Mouse (Mus musculus): ENCODE measurements at regions not wholly inside any gene's neighbourhood (a gene's known extent, or its start where the extent isn't known, plus 50 kb on each side); places are given as distances from the start of the nearest gene placed in this dataset.

GRCm38 (mm10) chr10:110534387-110534786 lies 78.4 kb upstream of the Nav3 start:
- Histone ChIP-seq H3K4me3 (no peak overlapping the region), H3K36me3 (no peaks in the 10 kb centered on the region), H3K27ac (no peak overlapping the region), H3K4me1 (peaks cover 7% of the 10 kb centered on the region; the same call in 1 of the 2 replicates), H3K9me3 (replicated peaks) (no peaks in the 10 kb centered on the region), H3K27me3 (ENCODE audit: low read depth, poor library complexity, severe bottlenecking) (no peaks in the 10 kb centered on the region)
- DNase-seq (ENCODE audit: low spot score): no peak
- WGBS: 21% methylated on average over 5 of the region's 5 CpGs

- Histone ChIP-seq H3K4me3 (no peak overlapping the region), H3K27me3 (ENCODE audit: low read depth, poor library complexity, severe bottlenecking) (no peaks in the 10 kb centered on the region), H3K4me1 (no peaks in the 10 kb centered on the region), H3K9me3 (replicated peaks) (no peaks in the 10 kb centered on the region), H3K36me3 (no peaks in the 10 kb centered on the region), H3K27ac (no peak overlapping the region)
- DNase-seq (ENCODE audit: low spot score): no peak
- 77% methylated on average over 6 of the region's 6 CpGs for WGBS
Measured at GRCm38 (mm10) chr10:110542712-110543111, 86.7 kb upstream of the Nav3 start.

GRCm38 (mm10) chr10:110548391-110548790 lies 92.4 kb upstream of the Nav3 start:
- Histone ChIP-seq H3K9me3 (replicated peaks) (no peaks in the 10 kb centered on the region), H3K4me1 (no peaks in the 10 kb centered on the region), H3K27me3 (ENCODE audit: low read depth, poor library complexity, severe bottlenecking) (no peaks in the 10 kb centered on the region), H3K4me3 (no peak overlapping the region), H3K36me3 (no peaks in the 10 kb centered on the region), H3K27ac (no peak overlapping the region)
- no peak for DNase-seq (ENCODE audit: low spot score)
- 94% methylated on average over 2 of the region's 2 CpGs for WGBS

GRCm38 (mm10) chr10:110553954-110554353 lies 98.0 kb upstream of the Nav3 start:
- H3K36me3 ChIP-seq: no peaks in the 10 kb centered on the region
- no peaks in the 10 kb centered on the region for H3K27me3 ChIP-seq (ENCODE audit: low read depth, poor library complexity, severe bottlenecking)
- H3K9me3 ChIP-seq (replicated peaks): no peaks in the 10 kb centered on the region
- H3K4me1 ChIP-seq: no peaks in the 10 kb centered on the region
- H3K4me3 ChIP-seq: no peak overlapping the region
- H3K27ac ChIP-seq: no peak overlapping the region
- 80% methylated on average over 6 of the region's 6 CpGs for WGBS
- no peak for DNase-seq (ENCODE audit: low spot score)

- no peak for DNase-seq (ENCODE audit: low spot score)
- no peaks in the 10 kb centered on the region for H3K9me3 ChIP-seq (replicated peaks)
- no peak overlapping the region for H3K27ac ChIP-seq
- H3K4me1 ChIP-seq: no peaks in the 10 kb centered on the region
- 95% methylated on average over 1 of the region's 1 CpGs for WGBS
- H3K27me3 ChIP-seq (ENCODE audit: low read depth, poor library complexity, severe bottlenecking): no peaks in the 10 kb centered on the region
- no peak overlapping the region for H3K4me3 ChIP-seq
- H3K36me3 ChIP-seq: no peaks in the 10 kb centered on the region
Measured at GRCm38 (mm10) chr10:110556326-110556883, 100.4 kb upstream of the Nav3 start.

GRCm38 (mm10) chr10:110563057-110563456 lies 107.1 kb upstream of the Nav3 start:
- 92% methylated on average over 5 of the region's 5 CpGs for WGBS
- Histone ChIP-seq H3K36me3 (no peaks in the 10 kb centered on the region), H3K27me3 (ENCODE audit: low read depth, poor library complexity, severe bottlenecking) (no peaks in the 10 kb centered on the region), H3K9me3 (replicated peaks) (no peaks in the 10 kb centered on the region), H3K4me1 (no peaks in the 10 kb centered on the region), H3K4me3 (no peak overlapping the region), H3K27ac (no peak overlapping the region)
- DNase-seq (ENCODE audit: low spot score): no peak

- DNase-seq (ENCODE audit: low spot score): no peak
- H3K4me3 ChIP-seq: no peak overlapping the region
- H3K9me3 ChIP-seq (replicated peaks): no peaks in the 10 kb centered on the region
- H3K27me3 ChIP-seq (ENCODE audit: low read depth, poor library complexity, severe bottlenecking): no peaks in the 10 kb centered on the region
- H3K27ac ChIP-seq: no peak overlapping the region
- H3K36me3 ChIP-seq: no peaks in the 10 kb centered on the region
- 71% methylated on average over 1 of the region's 1 CpGs for WGBS
- no peaks in the 10 kb centered on the region for H3K4me1 ChIP-seq
Measured at GRCm38 (mm10) chr10:110563571-110563970, 107.6 kb upstream of the Nav3 start.

GRCm38 (mm10) chr10:110566260-110567050 lies 110.5 kb upstream of the Nav3 start:
- Histone ChIP-seq H3K27me3 (ENCODE audit: low read depth, poor library complexity, severe bottlenecking) (no peaks in the 10 kb centered on the region), H3K36me3 (no peaks in the 10 kb centered on the region), H3K27ac (no peak overlapping the region), H3K4me3 (no peak overlapping the region), H3K4me1 (no peaks in the 10 kb centered on the region), H3K9me3 (replicated peaks) (no peaks in the 10 kb centered on the region)
- no peak for DNase-seq (ENCODE audit: low spot score)
- 91% methylated on average over 12 of the region's 12 CpGs for WGBS

GRCm38 (mm10) chr10:110570465-110570864 lies 114.5 kb upstream of the Nav3 start:
- H3K27me3 ChIP-seq (ENCODE audit: low read depth, poor library complexity, severe bottlenecking): no peaks in the 10 kb centered on the region
- no peak for DNase-seq (ENCODE audit: low spot score)
- 91% methylated on average over 5 of the region's 5 CpGs for WGBS
- H3K27ac ChIP-seq: no peak overlapping the region
- H3K9me3 ChIP-seq (replicated peaks): no peaks in the 10 kb centered on the region
- H3K4me3 ChIP-seq: no peak overlapping the region
- H3K36me3 ChIP-seq: no peaks in the 10 kb centered on the region
- no peaks in the 10 kb centered on the region for H3K4me1 ChIP-seq

GRCm38 (mm10) chr10:110571179-110571578 lies 115.2 kb upstream of the Nav3 start:
- Histone ChIP-seq H3K27ac (no peak overlapping the region), H3K9me3 (replicated peaks) (no peaks in the 10 kb centered on the region), H3K27me3 (ENCODE audit: low read depth, poor library complexity, severe bottlenecking) (no peaks in the 10 kb centered on the region), H3K36me3 (no peaks in the 10 kb centered on the region), H3K4me1 (no peaks in the 10 kb centered on the region), H3K4me3 (no peak overlapping the region)
- WGBS: 80% methylated on average over 4 of the region's 4 CpGs
- no peak for DNase-seq (ENCODE audit: low spot score)

- WGBS: 82% methylated on average over 7 of the region's 7 CpGs
- Histone ChIP-seq H3K4me1 (no peaks in the 10 kb centered on the region), H3K27ac (no peak overlapping the region), H3K27me3 (ENCODE audit: low read depth, poor library complexity, severe bottlenecking) (no peaks in the 10 kb centered on the region), H3K36me3 (no peaks in the 10 kb centered on the region), H3K4me3 (no peak overlapping the region), H3K9me3 (replicated peaks) (no peaks in the 10 kb centered on the region)
- DNase-seq (ENCODE audit: low spot score): no peak
Measured at GRCm38 (mm10) chr10:110573530-110573929, 117.5 kb upstream of the Nav3 start.

GRCm38 (mm10) chr10:110586029-110586428 lies 130.0 kb upstream of the Nav3 start:
- Histone ChIP-seq H3K36me3 (no peaks in the 10 kb centered on the region), H3K27ac (no peak overlapping the region), H3K27me3 (ENCODE audit: low read depth, poor library complexity, severe bottlenecking) (no peaks in the 10 kb centered on the region), H3K4me3 (no peak overlapping the region), H3K9me3 (replicated peaks) (no peaks in the 10 kb centered on the region), H3K4me1 (0 out of 2 replicates have a peak, but pooled peaks cover 3% of the 10 kb centered on the region)
- DNase-seq (ENCODE audit: low spot score): peak; percentile 40
- 28% methylated on average over 8 of the region's 8 CpGs for WGBS

- H3K27me3 ChIP-seq (ENCODE audit: low read depth, poor library complexity, severe bottlenecking): no peaks in the 10 kb centered on the region
- H3K27ac ChIP-seq: no peak overlapping the region
- H3K4me1 ChIP-seq: 0 out of 2 replicates have a peak, but pooled peaks cover 3% of the 10 kb centered on the region
- DNase-seq (ENCODE audit: low spot score): no peak
- no peaks in the 10 kb centered on the region for H3K36me3 ChIP-seq
- no peak overlapping the region for H3K4me3 ChIP-seq
- 73% methylated on average over 6 of the region's 6 CpGs for WGBS
- no peaks in the 10 kb centered on the region for H3K9me3 ChIP-seq (replicated peaks)
Measured at GRCm38 (mm10) chr10:110586507-110586906, 130.5 kb upstream of the Nav3 start.
